Mouse (Mus musculus) bone marrow, adult 2 months (tissue): ENCODE data around the gene Ipmk.

Source experiments
- CTCF ChIP-seq: fragments of 200-500 bp; IDR thresholded peaks from 2 replicates; pipeline ENCODE4 v1.5.1; 2011; ENCODE audit warnings: low read length, control low read depth; ENCODE audit not compliant: control insufficient read depth, insufficient read depth
- POLR2A ChIP-seq: fragments of 200-500 bp; IDR thresholded peaks from 2 replicates; pipeline ENCODE4 v1.6.1; 2011; ENCODE audit warnings: low read depth, mild to moderate bottlenecking, control low read depth, low read length, borderline replicate concordance; ENCODE audit not compliant: control insufficient read depth

- TF ChIP-seq CTCF (no peak), POLR2A (no peak)
Observed at GRCm38 (mm10) chr10:71346106-71346505, 1.5 kb upstream of the Ipmk start.
